9 mouse cellular contexts compared by ENCODE assay signal in the genomic region with DNA sequence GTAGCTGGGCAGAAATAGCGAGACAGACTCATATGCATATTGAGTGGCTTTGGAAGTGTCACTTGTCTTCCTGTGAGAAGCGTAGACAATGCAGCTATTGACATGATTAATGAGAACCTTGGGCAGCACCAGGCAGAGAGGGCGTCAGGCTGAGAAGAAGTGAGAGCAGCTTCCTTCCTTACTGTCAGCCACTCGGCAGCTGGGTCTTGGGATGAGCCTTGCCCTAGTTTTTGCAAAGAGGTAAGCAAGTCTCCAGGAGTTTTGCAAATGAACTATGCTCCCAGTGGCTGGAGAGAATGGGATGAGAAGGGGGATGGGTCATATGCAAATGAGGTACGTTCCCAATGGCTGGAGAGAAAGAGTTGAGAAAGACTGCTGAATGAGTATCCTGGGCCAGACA.
DNase-seq lines count a peak whose midpoint lies in the region; ATAC-seq and TF ChIP-seq lines count a peak whose summit lies in the region.
"Had no signal": no experiment of that assay in that cellular context is flagged by ENCODE, and none has a peak within 500 bp of the region (broad histone marks: within the 10 kb centered on the region; RNA-seq: fewer than 3 reads in every experiment).

No protein-coding gene starts in this region.

- no peak overlapping the region for H3K4me2 ChIP-seq in limb, embryonic 11.5 days (ENCODE audit: low read depth, severe bottlenecking)
- no peak overlapping the region for H3K4me2 ChIP-seq in hindbrain, postnatal 0 days (ENCODE audit: low read depth, low read length)
- H3K4me2 ChIP-seq in heart, embryonic 12.5 days: no peak overlapping the region

- no peak overlapping the region for H3K9ac ChIP-seq in limb, embryonic 11.5 days (ENCODE audit: low read length)
- H3K9ac ChIP-seq in ES-E14 (ENCODE audit: insufficient read depth, low read depth, low read length, poor library complexity, severe bottlenecking): no peak overlapping the region
- no peak overlapping the region for H3K9ac ChIP-seq in hindbrain, postnatal 0 days (replicated peaks; ENCODE audit: low read length)
- no peak overlapping the region for H3K9ac ChIP-seq in heart, embryonic 12.5 days

- no peak for DNase-seq in limb, embryonic 11.5 days (ENCODE audit: low spot score)
- DNase-seq in limb, embryonic 10.5 days (ENCODE audit: low spot score): no peak
- DNase-seq in ES-E14 (ENCODE audit: low read depth, low spot score): peak; percentile 61
- DNase-seq in hindbrain, postnatal 0 days (ENCODE audit: low spot score): no peak
- DNase-seq in frontal cortex, adult 2 months (ENCODE audit: extremely low spot score in 1 of 2, low spot score in 1 of 2): no peak
- DNase-seq: cerebellum, postnatal 36 days; thymus, adult 2 months had no signal

- no peaks in the 10 kb centered on the region for H3K27me3 ChIP-seq in limb, embryonic 11.5 days (ENCODE audit: control insufficient read depth, insufficient read depth, low read length)
- no peaks in the 10 kb centered on the region for H3K27me3 ChIP-seq in limb, embryonic 10.5 days (ENCODE audit: low read depth, poor library complexity, severe bottlenecking)
- H3K27me3 ChIP-seq in hindbrain, postnatal 0 days (ENCODE audit: insufficient read depth, low read length): no peaks in the 10 kb centered on the region
- H3K27me3 ChIP-seq in heart, embryonic 12.5 days (replicated peaks): no peaks in the 10 kb centered on the region

- no peak overlapping the region for H3K4me3 ChIP-seq in limb, embryonic 11.5 days (ENCODE audit: low read depth, low read length)
- no peak overlapping the region for H3K4me3 ChIP-seq in limb, embryonic 10.5 days
- no peak overlapping the region for H3K4me3 ChIP-seq in ES-E14 (ENCODE audit: insufficient read depth in 1 of 2, low read depth in 1 of 2, low read length in 2 of 2, poor library complexity in 1 of 2, severe bottlenecking in 1 of 2)
- no peak overlapping the region for H3K4me3 ChIP-seq in brown adipose tissue, adult 24 weeks (ENCODE audit: insufficient read depth, low read depth, low read length)
- no peak overlapping the region for H3K4me3 ChIP-seq in hindbrain, postnatal 0 days (ENCODE audit: low read length)
- no peak overlapping the region for H3K4me3 ChIP-seq in heart, embryonic 12.5 days

- no peak for TF ChIP-seq CTCF in hindbrain, postnatal 0 days (IDR thresholded peaks at IDR 0.05; ENCODE audit: low read depth)

- peaks cover 9% of the 10 kb centered on the region for H3K4me1 ChIP-seq in limb, embryonic 11.5 days (ENCODE audit: control insufficient read depth, insufficient read depth, low read length)
- H3K4me1 ChIP-seq in limb, embryonic 10.5 days: peaks cover 14% of the 10 kb centered on the region
- H3K4me1 ChIP-seq in ES-E14 (ENCODE audit: control insufficient read depth in 2 of 2, insufficient read depth in 2 of 2, low read length in 2 of 2, poor library complexity in 1 of 2): peaks cover 11 to 18% of the 10 kb centered on the region in 2 experiments; a peak in 3 of 4 replicates
- peaks cover 7% of the 10 kb centered on the region for H3K4me1 ChIP-seq in brown adipose tissue, adult 24 weeks (ENCODE audit: control insufficient read depth, insufficient read depth, insufficient read length, low read length)
- no peaks in the 10 kb centered on the region for H3K4me1 ChIP-seq in hindbrain, postnatal 0 days (ENCODE audit: insufficient read depth, low read length)
- peaks cover 11% of the 10 kb centered on the region; the same call in 1 of the 2 replicates for H3K4me1 ChIP-seq in heart, embryonic 12.5 days (replicated peaks)

- 0 out of 2 replicates have a peak, but pooled peaks have one; percentile 8 for ATAC-seq in limb, embryonic 11.5 days (ENCODE audit: insufficient number of reproducible peaks, low FRiP score, low TSS enrichment, low read depth)
- ATAC-seq in hindbrain, postnatal 0 days: peak; percentile 61; the same call in 1 of the 2 replicates
- no peak for ATAC-seq in heart, embryonic 12.5 days (ENCODE audit: insufficient number of reproducible peaks, low FRiP score)

- no peaks in the 10 kb centered on the region for H3K36me3 ChIP-seq in limb, embryonic 11.5 days (ENCODE audit: control insufficient read depth, insufficient read depth, low read length)
- H3K36me3 ChIP-seq in limb, embryonic 10.5 days: no peaks in the 10 kb centered on the region
- no peaks in the 10 kb centered on the region for H3K36me3 ChIP-seq in ES-E14 (ENCODE audit: control insufficient read depth, insufficient read depth, low read length, poor library complexity, severe bottlenecking)
- H3K36me3 ChIP-seq in hindbrain, postnatal 0 days (ENCODE audit: insufficient read depth, low read length): no peaks in the 10 kb centered on the region
- H3K36me3 ChIP-seq in heart, embryonic 12.5 days: no peaks in the 10 kb centered on the region

- WGBS in limb, embryonic 11.5 days: 31% methylated on average over 5 of the region's 5 CpGs
- WGBS in limb, embryonic 10.5 days: 21% methylated on average over 5 of the region's 5 CpGs
- WGBS in hindbrain, postnatal 0 days: 16% methylated on average over 5 of the region's 5 CpGs
- 26% methylated on average over 5 of the region's 5 CpGs for WGBS in heart, embryonic 12.5 days

- no peaks in the 10 kb centered on the region for H3K9me3 ChIP-seq in limb, embryonic 11.5 days (ENCODE audit: control insufficient read depth, low read length)
- H3K9me3 ChIP-seq in limb, embryonic 10.5 days (replicated peaks): no peaks in the 10 kb centered on the region
- no peaks in the 10 kb centered on the region for H3K9me3 ChIP-seq in ES-E14 (ENCODE audit: control insufficient read depth, insufficient read depth, low read depth, low read length)
- no peaks in the 10 kb centered on the region for H3K9me3 ChIP-seq in hindbrain, postnatal 0 days (ENCODE audit: low read length)
- no peaks in the 10 kb centered on the region for H3K9me3 ChIP-seq in heart, embryonic 12.5 days (replicated peaks)

- no peak overlapping the region for H3K27ac ChIP-seq in limb, embryonic 11.5 days (replicated peaks; ENCODE audit: low read depth, low read length)
- no peak overlapping the region for H3K27ac ChIP-seq in limb, embryonic 10.5 days
- no peak overlapping the region; the same call in 1 of the 2 replicates for H3K27ac ChIP-seq in ES-E14 (ENCODE audit: insufficient read depth, low read depth, low read length, poor library complexity, severe bottlenecking)
- 0 out of 2 replicates have a peak overlapping the region, but pooled peaks have one; percentile 21 for H3K27ac ChIP-seq in brown adipose tissue, adult 24 weeks (replicated peaks; ENCODE audit: low read depth, low read length)
- H3K27ac ChIP-seq in hindbrain, postnatal 0 days: no peak overlapping the region
- H3K27ac ChIP-seq in heart, embryonic 12.5 days (ENCODE audit: poor library complexity, severe bottlenecking): no peak overlapping the region

- in situ Hi-C loops in ES-E14 (cut with MboI; ENCODE audit: low sequenced_read_pairs in 2 of 2, unreplicated experiment in 2 of 2): no loop called here

TF ChIP-seq in ES-E14, 5 proteins besides CTCF, POLR2A, EP300 and RAD21:
- no peak for TF ChIP-seq MAFK (IDR thresholded peaks at IDR 0.05; ENCODE audit: insufficient read depth, low read depth, low read length)
- no peak for TF ChIP-seq HCFC1 (IDR thresholded peaks at IDR 0.05; ENCODE audit: borderline replicate concordance, insufficient read depth, low read length)
- TF ChIP-seq ZNF384 (IDR thresholded peaks at IDR 0.05; ENCODE audit: low read depth, low read length): no peak
- no peak for TF ChIP-seq ZC3H11A (IDR thresholded peaks at IDR 0.05; ENCODE audit: borderline replicate concordance, low read depth, low read length)
- TF ChIP-seq CHD2 (IDR thresholded peaks at IDR 0.05; ENCODE audit: low read depth, low read length): no peak
